Mouse (Mus musculus) heart, postnatal 14 days (tissue): Measurements from ENCODE around the gene BC037034. TPM values are rescaled to one million over a fixed set of nuclear protein-coding genes. Genes with fewer than 3 reads are reported as not detected.

Source experiments
- DNase-seq, 2 experiments: peaks; one replicate each; pipeline ENCODE4 v3.0.0; 2021 to 2022
- intact Hi-C: fragments of 180-260 bp; cut with DNase I; formaldehyde crosslinking; loops from one replicate; pipeline ENCODE4 v1.15.1; 2025
- long read RNA-seq, 2 experiments: library from polyadenylated mRNA; stranded (forward); transcript quantifications; one replicate each; pipeline ENCODE4 v2.0.0; 2021
- total RNA-seq, 2 experiments: library from RNA; stranded (reverse); gene quantifications; 2 replicates each; pipeline ENCODE4 v1.2.3; 2021

The BC037034 gene
- total RNA-seq, result 1 to 10 TPM; 4.1 to 5.2 TPM
- long read RNA-seq, experiment 1, partial matches to known transcripts, result 0 of 5 reads
- long read RNA-seq, experiment 1, other reads (novel, unspliced or antisense), result 4 of 5 reads
- long read RNA-seq, experiment 2, partial matches to known transcripts, result 1 of 1 reads
- long read RNA-seq, experiment 2, other reads (novel, unspliced or antisense), result 0 of 1 reads

GRCm38 (mm10) chr5:138263260-138264206, at the start of gene BC037034:
Gene BC037034 (minus strand): TSS chr5:138264033.
- intact Hi-C loops, result loop anchor here (5.0 kb wide), 1 partner anchor 189 kb away; no protein-coding TSS in a partner anchor
- peak; percentile 88 to 92 for DNase-seq

DNA sequence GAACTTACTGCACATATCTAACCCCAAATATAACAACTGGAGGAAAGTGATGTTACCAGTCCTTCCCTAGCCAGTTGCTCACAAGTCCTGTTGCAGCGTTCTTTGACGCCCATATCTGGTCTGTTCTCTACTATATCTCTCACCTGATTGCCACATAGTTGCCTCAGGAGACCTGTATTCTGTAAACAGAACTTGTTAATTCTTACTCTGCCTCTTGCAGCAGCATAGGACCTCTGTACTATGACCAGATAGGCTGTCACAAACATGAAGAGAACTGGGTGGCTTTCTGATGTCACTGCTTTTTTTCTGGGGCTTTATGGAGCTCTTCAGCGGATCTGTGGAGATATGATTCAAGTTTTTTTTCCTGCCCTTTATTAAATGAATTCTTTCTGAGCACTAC, 49.0 kb upstream of the BC037034 start:
- DNase-seq, result no peak
- intact Hi-C loops, result no loop called here

DNA sequence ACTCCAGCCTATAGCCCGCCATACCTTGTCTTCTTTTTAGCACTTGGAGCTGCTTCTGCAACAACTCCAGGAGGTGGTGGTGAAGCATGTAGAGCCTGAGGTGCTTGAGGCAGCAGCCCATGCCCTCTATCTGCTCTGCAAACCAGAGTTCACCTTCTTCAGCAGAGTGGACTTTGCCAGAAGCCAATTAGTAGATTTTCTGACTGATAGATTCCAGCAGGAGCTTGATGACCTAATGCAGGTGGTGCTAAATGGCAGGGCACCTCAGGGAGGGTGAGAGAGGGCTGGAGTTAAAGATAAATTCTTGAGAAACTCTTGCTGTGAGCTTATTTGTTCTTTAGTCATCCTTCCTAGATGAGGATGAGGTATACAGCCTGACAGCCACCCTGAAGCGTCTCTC, 35.8 kb upstream of the BC037034 start:
- DNase-seq, result no peak
- intact Hi-C loops, result no loop called here

DNA sequence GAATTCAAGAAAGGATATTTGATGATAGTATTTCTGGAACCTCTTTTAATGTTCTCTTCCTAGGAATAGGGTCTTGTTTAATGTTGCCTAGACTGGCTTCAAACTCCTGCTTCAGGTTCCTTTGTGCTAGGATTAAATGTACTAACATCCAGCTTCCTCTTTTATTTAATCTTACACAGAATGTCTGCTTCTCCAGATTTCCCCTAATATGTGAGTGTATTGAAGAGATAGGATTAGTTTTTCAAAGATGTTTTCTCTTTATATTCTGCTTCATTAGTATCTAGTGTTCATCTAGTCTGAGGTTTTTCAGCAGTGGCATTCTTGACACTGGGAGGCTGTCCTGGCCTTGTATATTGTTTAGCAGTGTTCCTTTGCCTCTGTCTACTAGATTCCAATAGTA, 30.3 kb upstream of the BC037034 start:
- intact Hi-C loops, result no loop called here
- no peak for DNase-seq

- intact Hi-C loops, result no loop called here
- DNase-seq, result no peak
Observed at GRCm38 (mm10) chr5:138291638-138292037, 27.8 kb upstream of the BC037034 start.

DNA sequence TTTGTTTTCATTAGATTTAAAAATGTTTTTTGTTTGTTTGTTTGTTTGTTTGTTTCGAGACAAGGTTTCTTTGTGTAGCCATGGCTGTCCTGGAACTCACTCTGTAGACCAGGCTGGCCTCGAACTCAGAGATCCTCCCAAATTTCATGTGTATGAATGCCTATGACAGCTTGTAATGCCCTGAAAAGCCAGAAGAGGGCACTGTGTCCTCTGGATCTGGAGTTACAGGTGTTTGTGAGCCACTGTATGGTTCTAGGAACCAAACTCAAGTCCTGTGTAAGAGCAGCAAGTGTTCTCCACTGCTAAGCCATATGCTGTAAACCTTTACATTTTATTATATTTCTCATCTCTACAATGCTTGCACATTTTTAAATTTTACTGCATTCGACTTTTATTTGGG, 24.0 kb upstream of the BC037034 start:
- intact Hi-C loops, result no loop called here
- DNase-seq, result no peak

DNA sequence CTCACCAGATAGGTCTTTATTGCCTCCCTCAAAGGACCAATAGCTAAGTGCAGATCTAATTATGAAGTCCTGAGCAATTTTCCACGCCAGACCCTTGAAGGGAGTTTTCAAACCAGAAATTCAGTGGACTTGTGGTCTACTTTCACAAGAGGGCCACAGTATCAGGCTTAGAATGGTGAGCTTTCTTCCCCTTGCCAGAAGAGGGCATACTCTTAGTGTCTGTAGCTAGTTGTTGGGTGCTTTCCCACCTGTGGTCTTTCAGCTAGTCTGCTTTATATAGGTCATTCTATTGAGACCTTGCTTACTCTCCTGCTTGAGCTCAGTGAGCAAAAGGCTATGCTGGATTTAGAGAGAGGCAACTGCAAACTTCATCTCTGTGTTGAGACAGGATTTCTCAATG, 19.7 kb upstream of the BC037034 start:
- intact Hi-C loops, result no loop called here

GRCm38 (mm10) chr5:138281798-138282197, 18.0 kb upstream of the BC037034 start:
- intact Hi-C loops, result no loop called here
- no peak for DNase-seq

More for the DNA sequence above, 19.7 kb upstream of the BC037034 start:
- DNase-seq, result no peak

DNA sequence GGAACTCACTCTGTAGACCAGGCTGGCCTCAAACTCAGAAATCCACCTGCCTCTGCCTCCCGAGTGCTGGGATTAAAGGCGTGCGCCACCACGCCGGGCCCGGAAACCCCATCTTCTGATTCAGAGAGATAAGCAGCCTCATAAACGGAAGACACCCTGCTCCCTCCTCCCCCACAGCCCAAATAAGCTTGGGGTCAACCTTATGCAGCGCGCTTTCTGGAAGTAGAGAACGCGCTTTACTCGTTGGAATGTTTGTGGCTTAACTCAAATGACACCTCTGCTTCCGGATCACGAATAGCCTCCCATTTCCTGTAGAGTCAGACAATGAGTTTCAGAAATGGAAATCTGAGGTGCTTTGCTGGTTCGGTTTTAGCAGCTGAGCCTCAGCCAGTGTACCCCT, 17.0 kb upstream of the BC037034 start:
- intact Hi-C loops, result no loop called here
- no peak for DNase-seq

GRCm38 (mm10) chr5:138280425-138280768, 16.6 kb upstream of the BC037034 start:
- intact Hi-C loops, result no loop called here
- no peak for DNase-seq

- peak; percentile 80 to 81 for DNase-seq
- intact Hi-C loops, result no loop called here
Observed at GRCm38 (mm10) chr5:138279585-138280424, 16.0 kb upstream of the BC037034 start, which contains the start of the genes Gm43720, Gpc2 and Stag3. Gene Gm43720 (minus strand): TSS chr5:138279958. Gene Gpc2 (minus strand): TSS chr5:138280005. Gene Stag3 (plus strand): TSS chr5:138280240.

GRCm38 (mm10) chr5:138277994-138278393, 14.2 kb upstream of the BC037034 start:
- intact Hi-C loops, result no loop called here
- no peak for DNase-seq

DNA sequence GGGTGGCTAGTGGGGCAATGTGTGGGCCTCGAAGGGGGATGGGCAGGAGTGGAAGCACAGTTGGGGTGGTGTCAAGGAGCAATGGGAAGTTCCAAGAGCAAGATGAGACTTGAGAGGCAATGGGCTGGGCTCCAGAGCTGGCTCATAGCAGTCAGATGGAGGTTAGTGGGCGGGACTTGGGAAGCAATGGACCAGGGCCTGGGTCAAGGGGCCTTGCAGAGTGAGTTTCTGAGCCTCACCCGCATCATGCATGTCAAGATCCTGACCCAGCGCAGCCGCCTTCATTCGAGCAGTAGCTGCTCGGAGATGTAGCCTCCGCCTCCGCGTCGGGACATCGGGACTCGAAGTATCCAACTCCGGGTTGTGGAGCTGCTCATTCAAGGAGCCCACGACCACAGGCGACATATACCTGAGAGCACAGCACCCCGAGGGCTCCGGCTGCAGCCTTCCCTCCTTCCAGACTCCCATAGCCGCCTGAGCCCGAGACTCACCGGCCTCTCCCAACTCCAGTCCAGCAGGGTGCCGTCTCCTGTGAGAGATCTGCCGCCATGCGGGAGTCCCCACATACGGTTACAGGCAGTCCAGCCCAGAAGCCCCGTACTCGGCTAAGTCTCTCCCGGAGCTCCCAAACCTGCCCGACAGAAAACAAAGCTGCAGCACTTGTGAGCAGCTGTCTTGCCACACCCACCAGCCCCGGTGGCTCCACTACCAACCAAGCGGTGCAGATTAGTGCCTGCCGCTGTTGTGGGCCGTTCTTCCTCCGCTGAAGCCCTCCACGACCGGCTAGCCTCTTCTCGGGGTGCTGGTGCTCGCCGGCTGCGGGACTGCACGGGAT, 11.6 kb upstream of the BC037034 start:
- DNase-seq, result no peak
- intact Hi-C loops, result no loop called here

DNA sequence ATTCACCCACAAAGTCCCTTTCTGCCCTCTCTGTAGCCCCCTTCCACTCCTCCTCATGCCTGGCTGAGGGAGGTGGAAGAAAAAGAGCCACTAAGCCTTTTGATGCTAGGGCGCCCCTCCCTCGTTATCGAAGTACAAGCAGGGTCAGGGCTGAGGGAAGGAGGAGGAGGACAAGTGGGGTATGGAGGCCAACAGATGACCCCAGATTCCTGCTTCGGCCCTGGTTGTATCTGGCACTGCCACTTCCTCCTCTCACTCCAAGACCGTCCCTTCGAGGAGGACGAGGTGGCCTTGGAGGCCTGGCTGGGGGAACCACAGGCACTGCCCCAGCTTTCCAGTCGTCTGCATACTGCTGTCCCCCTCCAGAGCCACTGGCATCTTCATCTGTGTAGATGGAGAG, 10.4 kb upstream of the BC037034 start:
- DNase-seq, result no peak
- intact Hi-C loops, result no loop called here

DNA sequence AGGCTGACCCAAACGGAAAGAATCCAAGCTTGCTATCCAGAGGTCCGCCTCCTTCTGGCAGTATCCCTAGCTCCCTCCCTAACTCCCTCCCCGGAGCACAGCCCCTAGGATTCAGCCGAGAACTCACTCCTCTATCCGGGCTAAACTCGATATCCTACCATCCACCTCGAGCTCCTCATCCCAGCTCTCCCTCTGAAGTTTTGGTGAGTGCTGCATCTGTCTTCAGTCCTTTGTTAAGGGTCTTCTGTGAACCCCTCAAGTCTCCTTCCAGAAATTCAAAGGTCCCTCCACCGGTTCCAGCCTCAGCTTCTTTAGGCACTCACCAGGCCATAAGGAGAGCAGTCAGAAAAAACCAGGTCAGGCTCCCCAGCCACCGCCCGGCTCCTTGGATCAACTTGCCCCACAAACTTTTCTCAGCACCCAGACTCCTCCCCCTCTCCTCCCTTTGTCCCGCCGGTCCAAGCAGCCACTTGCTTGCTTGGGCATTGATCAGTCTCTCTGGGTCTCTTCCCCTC, 8.6 kb upstream of the BC037034 start, which contains the start of gene Gal3st4:
Gene Gal3st4 (minus strand): TSS at position 432 of the 515 bp plus-strand sequence.
- peak; percentile 34 to 50 for DNase-seq
- intact Hi-C loops, result no loop called here

GRCm38 (mm10) chr5:138271232-138271631, 7.4 kb upstream of the BC037034 start:
- DNase-seq, result no peak
- intact Hi-C loops, result no loop called here

DNA sequence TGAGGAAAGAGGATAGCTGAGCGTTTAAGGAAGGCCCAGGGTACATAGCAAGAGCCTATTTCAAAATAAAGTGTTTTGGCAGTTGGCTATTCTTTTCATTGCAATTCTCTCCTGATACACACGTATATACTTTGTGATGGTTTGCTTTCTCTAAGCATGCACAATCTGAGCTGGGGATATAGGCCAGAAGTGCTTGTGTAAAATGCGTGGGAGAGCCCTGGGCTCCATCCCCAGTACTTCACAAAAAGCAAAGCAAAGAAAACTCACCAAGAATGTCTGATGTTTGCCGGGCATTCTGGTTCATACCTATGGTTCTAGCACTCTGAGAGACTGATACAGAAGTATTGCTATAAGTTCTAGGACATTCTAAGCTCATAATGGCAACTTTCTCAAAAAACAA, 5.1 kb upstream of the BC037034 start:
- intact Hi-C loops, result no loop called here
- no peak for DNase-seq

- intact Hi-C loops, result no loop called here
- DNase-seq, result no peak
Observed at GRCm38 (mm10) chr5:138267114-138267513, 3.3 kb upstream of the BC037034 start.

DNA sequence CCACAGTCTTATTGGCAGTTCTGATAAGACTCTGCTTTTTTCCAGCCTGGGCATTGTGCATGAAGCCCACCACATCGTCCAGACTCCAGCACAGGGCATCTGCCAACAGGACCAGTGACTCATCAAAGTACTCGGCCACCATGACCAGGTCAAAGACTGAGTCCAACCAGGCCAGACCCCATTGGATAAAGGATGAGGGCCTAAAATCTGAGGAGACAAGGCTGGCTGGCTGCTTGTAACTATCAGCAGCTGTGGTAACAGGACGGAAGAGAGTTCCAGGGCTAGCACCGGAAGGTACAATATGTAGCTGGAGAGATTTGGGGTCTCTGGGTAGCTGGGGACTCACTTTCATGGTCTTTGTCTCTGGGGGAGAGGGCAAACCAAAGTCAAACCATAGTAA, 1.9 kb upstream of the BC037034 start:
- intact Hi-C loops, result no loop called here
- DNase-seq, result no peak

DNA sequence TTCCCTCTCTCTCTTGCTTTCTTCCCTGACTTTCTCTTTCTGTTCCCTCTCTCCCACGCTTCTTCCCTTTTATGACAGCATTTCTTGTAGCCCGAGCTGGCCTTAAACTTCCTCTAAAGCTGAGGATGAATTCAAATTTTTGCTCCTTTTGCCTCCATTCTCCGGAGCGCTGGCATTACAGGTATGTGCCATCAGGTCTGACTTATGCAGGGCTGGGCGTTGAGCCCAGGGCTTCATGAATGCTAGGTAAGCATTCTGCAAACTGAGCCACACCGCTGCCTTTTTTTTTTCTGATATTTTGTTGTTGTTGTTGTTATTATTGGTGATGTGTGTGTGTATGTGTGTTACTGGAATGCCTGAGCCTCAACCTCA, 360 bp upstream of the BC037034 start:
- intact Hi-C loops, result loop anchor here (5.0 kb wide), 1 partner anchor 188 kb away; no protein-coding TSS in a partner anchor
- no peak for DNase-seq
